Mouse (Mus musculus) testis, postnatal 14 days (tissue): ENCODE data around the gene Ndufaf8.

ENCODE experiments used
- DNase-seq: peaks from one replicate; pipeline ENCODE4 v3.0.0; 2021; ENCODE audit warnings: low spot score

Gene Ndufaf8

GRCm38 (mm10) chr11:120085891-120086627 lies 12.7 kb upstream of the Ndufaf8 start:
- DNase-seq: peak; percentile 55

GRCm38 (mm10) chr11:120086702-120087152 lies 12.0 kb upstream of the Ndufaf8 start, which contains the start of gene Cep131:
TSS of gene Cep131 (minus strand) at chr11:120086827.
- DNase-seq: peak; percentile 98

GRCm38 (mm10) chr11:120090661-120091060 lies 8.1 kb upstream of the Ndufaf8 start:
- no peak for DNase-seq

- DNase-seq: no peak
Observed at GRCm38 (mm10) chr11:120092817-120093591, 5.7 kb upstream of the Ndufaf8 start.

GRCm38 (mm10) chr11:120101036-120101435 lies 2.3 kb downstream of the Ndufaf8 start:
- DNase-seq: no peak

GRCm38 (mm10) chr11:120103431-120103997 lies 4.8 kb downstream of the Ndufaf8 start:
- no peak for DNase-seq

- no peak for DNase-seq
Observed at GRCm38 (mm10) chr11:120107026-120107425, 8.3 kb downstream of the Ndufaf8 start.

- no peak for DNase-seq
Observed at GRCm38 (mm10) chr11:120107796-120108195, 9.1 kb downstream of the Ndufaf8 start.

- no peak for DNase-seq
Observed at GRCm38 (mm10) chr11:120109558-120110210, 11.0 kb downstream of the Ndufaf8 start.

GRCm38 (mm10) chr11:120110554-120110953 lies 11.8 kb downstream of the Ndufaf8 start:
- DNase-seq: no peak

- no peak for DNase-seq
Observed at GRCm38 (mm10) chr11:120111033-120111432, 12.3 kb downstream of the Ndufaf8 start.

- no peak for DNase-seq
Observed at GRCm38 (mm10) chr11:120112136-120112535, 13.4 kb downstream of the Ndufaf8 start.

- DNase-seq: no peak
Observed at GRCm38 (mm10) chr11:120114488-120115215, 15.9 kb downstream of the Ndufaf8 start.

- no peak for DNase-seq
Observed at GRCm38 (mm10) chr11:120117626-120118025, 18.9 kb downstream of the Ndufaf8 start.

GRCm38 (mm10) chr11:120119108-120119507 lies 20.4 kb downstream of the Ndufaf8 start:
- no peak for DNase-seq

- DNase-seq: no peak
Observed at GRCm38 (mm10) chr11:120119936-120120541, 21.3 kb downstream of the Ndufaf8 start.

- DNase-seq: no peak
Observed at GRCm38 (mm10) chr11:120120642-120121420, 22.1 kb downstream of the Ndufaf8 start.

GRCm38 (mm10) chr11:120122126-120122525 lies 23.4 kb downstream of the Ndufaf8 start:
- no peak for DNase-seq

GRCm38 (mm10) chr11:120126845-120127244 lies 28.1 kb downstream of the Ndufaf8 start:
- no peak for DNase-seq

- DNase-seq: no peak
Observed at GRCm38 (mm10) chr11:120129281-120129680, 30.6 kb downstream of the Ndufaf8 start.
